Mouse (Mus musculus) lung, postnatal 0 days (tissue): Measurements from ENCODE around the gene Lrrc19. TPM values are rescaled to one million over a fixed set of nuclear protein-coding genes. Genes with fewer than 3 reads are reported as not detected.

Experiments
- ATAC-seq: fragments of 200-750 bp; cut with Nextera tagmentation; 2 replicates; pipeline ENCODE4 v1.8.0; 2017; ENCODE audit warnings: moderate library complexity
- DNase-seq: peaks from one replicate; pipeline ENCODE4 v3.0.0-alpha.2; 2016; ENCODE audit warnings: low spot score
- H3K27ac ChIP-seq: fragments of 300-500 bp; sonication (generic); 2 replicates; pipeline ENCODE4 v1.5.1; 2014; ENCODE audit warnings: antibody characterized with exemption, mild to moderate bottlenecking, low read length, mixed read lengths
- H3K27me3 ChIP-seq: fragments of 300-500 bp; sonication (generic); replicated peaks from 2 replicates; pipeline ENCODE4 v1.6.1; 2014; ENCODE audit warnings: low read length, mixed read lengths; ENCODE audit not compliant: insufficient read depth
- H3K36me3 ChIP-seq: fragments of 300-500 bp; sonication (generic); 2 replicates; pipeline ENCODE4 v1.6.1; 2014; ENCODE audit warnings: low read length, mixed read lengths; ENCODE audit not compliant: insufficient read depth
- H3K4me1 ChIP-seq: fragments of 300-500 bp; sonication (generic); 2 replicates; pipeline ENCODE4 v1.6.1; 2014; ENCODE audit warnings: antibody characterized with exemption, low read depth, low read length, mixed read lengths; ENCODE audit not compliant: insufficient read depth
- H3K4me2 ChIP-seq: fragments of 300-500 bp; sonication (generic); replicated peaks from 2 replicates; pipeline ENCODE4 v1.6.1; 2014; ENCODE audit warnings: low read depth, mild to moderate bottlenecking, low read length, moderate library complexity, mixed read lengths
- H3K4me3 ChIP-seq: fragments of 300-500 bp; sonication (generic); 2 replicates; pipeline ENCODE4 v1.5.1; 2014; ENCODE audit warnings: low read depth, low read length
- H3K9ac ChIP-seq: fragments of 300-500 bp; sonication (generic); replicated peaks from 2 replicates; pipeline ENCODE4 v1.6.1; 2014; ENCODE audit warnings: low read depth, mild to moderate bottlenecking
- H3K9me3 ChIP-seq: fragments of 300-500 bp; sonication (generic); 2 replicates; pipeline ENCODE4 v1.6.1; 2016; ENCODE audit warnings: low read length, mixed read lengths
- CTCF ChIP-seq: IDR thresholded peaks from 2 replicates; pipeline ENCODE4 v1.5.1; 2016; ENCODE audit warnings: antibody characterized with exemption, mild to moderate bottlenecking
- EP300 ChIP-seq: IDR thresholded peaks from 2 replicates; pipeline ENCODE4 v1.6.1; 2016; ENCODE audit warnings: antibody characterized with exemption, mild to moderate bottlenecking, control low read depth
- WGBS: fragments of 180-500 bp; shearing (Covaris S2); extraction: QIAGEN DNeasy Blood & Tissue Kit; methylation state at CpG from one replicate; pipeline ENCODE4 v1.1.7; 2014; 5-methylcytosine and 5-hydroxymethylcytosine counted together
- polyA plus RNA-seq: library from polyadenylated mRNA; unstranded; fragments of >200 nt; fragmentation: Nextera tagmentation; extraction: Ambion mirVana; gene quantifications from 2 replicates; pipeline ENCODE4 v1.2.1, GENCODE M21; 2015

Gene Lrrc19
- polyA plus RNA-seq, 1 experiment from 2014 or later, result 0.13 TPM

- Histone ChIP-seq H3K27me3 (no peaks in the 10 kb centered on the region), H3K4me2 (peak overlapping the region; percentile 72), H3K4me1 (peaks cover 3% of the 10 kb centered on the region; the same call in 1 of the 2 replicates), H3K9ac (peak overlapping the region; percentile 68), H3K4me3 (peak overlapping the region; percentile 55), H3K36me3 (no peaks in the 10 kb centered on the region), H3K27ac (peak overlapping the region; percentile 70), H3K9me3 (no peaks in the 10 kb centered on the region)
- under 1% methylated on average over 18 of the region's 18 CpGs for WGBS
- TF ChIP-seq CTCF, result no peak
- DNase-seq, result no peak
- ATAC-seq, result peak; percentile 60
Measured at GRCm38 (mm10) chr4:94614627-94615006, 35.3 kb downstream of the Lrrc19 start.

- Histone ChIP-seq H3K4me2 (peak within 1 kb of the TSS; percentile 72), H3K4me3 (peak within 1 kb of the TSS; percentile 55), H3K9me3 (no peaks in the 10 kb centered on the region), H3K36me3 (no peaks in the 10 kb centered on the region), H3K9ac (peak within 1 kb of the TSS; percentile 68), H3K27me3 (no peaks in the 10 kb centered on the region), H3K4me1 (peaks cover 3% of the 10 kb centered on the region; the same call in 1 of the 2 replicates), H3K27ac (peak within 1 kb of the TSS; percentile 70)
- peak; percentile 98 for DNase-seq
- WGBS, result 4% methylated on average over 29 of the region's 29 CpGs
- peak; percentile 100 for ATAC-seq
- peak; percentile 90 for TF ChIP-seq EP300
- no peak for TF ChIP-seq CTCF
Measured at GRCm38 (mm10) chr4:94613972-94614626, 35.8 kb downstream of the Lrrc19 start, which contains the start of gene Ift74. Gene Ift74, plus strand, starts transcription at chr4:94614491.

- H3K36me3 ChIP-seq, result no peaks in the 10 kb centered on the region
- TF ChIP-seq CTCF (no peak), EP300 (no peak)
- H3K4me2 ChIP-seq, result no peak overlapping the region
- no peak for ATAC-seq
- H3K27me3 ChIP-seq, result no peaks in the 10 kb centered on the region
- H3K9ac ChIP-seq, result no peak overlapping the region
- WGBS, result 65% methylated on average over 3 of the region's 3 CpGs
- H3K9me3 ChIP-seq, result no peaks in the 10 kb centered on the region
- H3K4me1 ChIP-seq, result peaks cover 3% of the 10 kb centered on the region; the same call in 1 of the 2 replicates
- no peak overlapping the region for H3K4me3 ChIP-seq
- DNase-seq, result no peak
- no peak overlapping the region for H3K27ac ChIP-seq
Measured at GRCm38 (mm10) chr4:94610339-94610738, 39.6 kb downstream of the Lrrc19 start.

GRCm38 (mm10) chr4:94605591-94605990, 44.4 kb downstream of the Lrrc19 start:
- WGBS, result 82% methylated on average over 2 of the region's 2 CpGs
- Histone ChIP-seq H3K4me3 (no peak overlapping the region), H3K4me2 (no peak overlapping the region), H3K27ac (no peak overlapping the region), H3K9me3 (no peaks in the 10 kb centered on the region), H3K27me3 (no peaks in the 10 kb centered on the region), H3K4me1 (peaks cover 7% of the 10 kb centered on the region; the same call in 1 of the 2 replicates), H3K36me3 (no peaks in the 10 kb centered on the region), H3K9ac (no peak overlapping the region)
- TF ChIP-seq CTCF (no peak), EP300 (no peak)
- DNase-seq (no peak), ATAC-seq (no peak)

- Histone ChIP-seq H3K9ac (no peak overlapping the region), H3K4me2 (no peak overlapping the region), H3K9me3 (no peaks in the 10 kb centered on the region), H3K27ac (no peak overlapping the region), H3K4me3 (no peak overlapping the region), H3K36me3 (no peaks in the 10 kb centered on the region), H3K27me3 (no peaks in the 10 kb centered on the region), H3K4me1 (peaks cover 7% of the 10 kb centered on the region; the same call in 1 of the 2 replicates)
- ATAC-seq, result no peak
- whole genome bisulfite sequencing, result 91% methylated on average over 2 of the region's 2 CpGs
- DNase-seq, result no peak
- TF ChIP-seq CTCF (no peak), EP300 (no peak)
Measured at GRCm38 (mm10) chr4:94604452-94605019, 45.4 kb downstream of the Lrrc19 start.

GRCm38 (mm10) chr4:94603031-94603629, 46.8 kb downstream of the Lrrc19 start, which contains the start of gene Plaa:
Gene Plaa, minus strand, starts transcription at chr4:94603244.
- no peaks in the 10 kb centered on the region for H3K27me3 ChIP-seq
- WGBS, result under 1% methylated on average over 57 of the region's 61 CpGs
- peak within 1 kb of the TSS; percentile 73 for H3K4me3 ChIP-seq
- peak; percentile 99 for ATAC-seq
- H3K4me1 ChIP-seq, result peaks cover 7% of the 10 kb centered on the region; the same call in 1 of the 2 replicates
- peak within 1 kb of the TSS; percentile 83 for H3K9ac ChIP-seq
- H3K4me2 ChIP-seq, result peak within 1 kb of the TSS; percentile 81
- peak; percentile 96 for DNase-seq
- H3K9me3 ChIP-seq, result no peaks in the 10 kb centered on the region
- no peaks in the 10 kb centered on the region for H3K36me3 ChIP-seq
- peak within 1 kb of the TSS; percentile 79 for H3K27ac ChIP-seq
- TF ChIP-seq CTCF (peak; percentile 1; the same call in 1 of the 2 replicates), EP300 (peak; percentile 41; the same call in 1 of the 2 replicates)
